Mouse (Mus musculus): Measurements from ENCODE around the gene Omt2a. TPM values are rescaled to one million over a fixed set of nuclear protein-coding genes. Genes with fewer than 3 reads are reported as not detected.

The Omt2a gene
- polyA plus RNA-seq (2012; fragmentation: generic; extraction: Trizol) = under 1 TPM in 1 of 2 experiments, not detected in 1; 0.22 TPM

GRCm38 (mm10) chr9:78314696-78315095 lies at the start of gene Omt2a:
Omt2a (minus strand) TSS chr9:78314796.

GRCm38 (mm10) chr9:78355611-78356010 lies 41.0 kb upstream of the Omt2a start, which contains the start of gene Gsta2:
Gsta2 (minus strand) TSS chr9:78355788.

GRCm38 (mm10) chr9:78327289-78327688 lies 12.7 kb upstream of the Omt2a start, which contains the start of gene Omt2b:
Omt2b (plus strand) TSS chr9:78327589.

GRCm38 (mm10) chr9:78289723-78290122 lies 24.9 kb downstream of the Omt2a start, which contains the start of gene Gm10639:
Gm10639 (plus strand) TSS chr9:78289923.

Other genes starting within 250 kb of the Omt2a start
- 10 to 100 TPM in 1 of 2 experiments, 1 to 10 TPM in 1; 7.7 to 25.1 TPM for gene Fbxo9, start 205.7 kb downstream of the Omt2a start, polyA plus RNA-seq (2012; fragmentation: generic; extraction: Trizol)
- gene Ick, start 205.6 kb downstream of the Omt2a start, polyA plus RNA-seq (2012; fragmentation: generic; extraction: Trizol) = 10 to 100 TPM in 1 of 2 experiments, 1 to 10 TPM in 1; 2.9 to 11.2 TPM
- 100 to 1,000 TPM in 1 of 2 experiments, 10 to 100 TPM in 1; 22.1 to 238 TPM for gene Gsta4, start 132.0 kb downstream of the Omt2a start, polyA plus RNA-seq (2012; fragmentation: generic; extraction: Trizol)
- gene Gsta1, start 84.1 kb downstream of the Omt2a start, polyA plus RNA-seq (2012; fragmentation: generic; extraction: Trizol) = 1 to 10 TPM in 1 of 2 experiments, under 1 TPM in 1; 0.23 to 1.3 TPM
- gene Gm3776, start 57.7 kb downstream of the Omt2a start, polyA plus RNA-seq (2012; fragmentation: generic; extraction: Trizol) = under 1 TPM in 1 of 2 experiments, not detected in 1; 0.04 TPM
- gene Gm10639, start 24.9 kb downstream of the Omt2a start, polyA plus RNA-seq (2012; fragmentation: generic; extraction: Trizol) = under 1 TPM in 1 of 2 experiments, not detected in 1; 0.21 TPM
- under 1 TPM in 1 of 2 experiments, not detected in 1; 0.09 TPM for gene Omt2b, start 12.8 kb upstream of the Omt2a start, polyA plus RNA-seq (2012; fragmentation: generic; extraction: Trizol)
- gene Gsta2, start 41.0 kb upstream of the Omt2a start, polyA plus RNA-seq (2012; fragmentation: generic; extraction: Trizol) = under 1 TPM in 1 of 2 experiments, not detected in 1; 0.37 TPM
- gene Dppa5a, start 53.4 kb upstream of the Omt2a start, polyA plus RNA-seq (2012; fragmentation: generic; extraction: Trizol) = under 1 TPM in 1 of 2 experiments, not detected in 1; 0.05 TPM
- under 1 TPM; 0.01 to 0.06 TPM for gene Ooep, start 63.9 kb upstream of the Omt2a start, polyA plus RNA-seq (2012; fragmentation: generic; extraction: Trizol)
- gene Ddx43, start 81.0 kb upstream of the Omt2a start, polyA plus RNA-seq (2012; fragmentation: generic; extraction: Trizol) = not detected
- 1 to 10 TPM in 1 of 2 experiments, under 1 TPM in 1; 0.70 to 1.8 TPM for gene Cgas, start 128.4 kb upstream of the Omt2a start, polyA plus RNA-seq (2012; fragmentation: generic; extraction: Trizol)
- 1 to 10 TPM; 4.5 to 7.6 TPM for gene Mto1, start 133.4 kb upstream of the Omt2a start, polyA plus RNA-seq (2012; fragmentation: generic; extraction: Trizol)
- gene Gm17324, start 134.0 kb upstream of the Omt2a start, polyA plus RNA-seq (2012; fragmentation: generic; extraction: Trizol) = under 1 TPM; 0.06 to 0.20 TPM
- gene Eef1a1, start 174.4 kb upstream of the Omt2a start, polyA plus RNA-seq (2012; fragmentation: generic; extraction: Trizol) = 1,000 to 10,000 TPM; 3,547 to 7,697 TPM

Data from C3H10T1/2 (cell line).